Mouse (Mus musculus): ENCODE results near the gene Kcnj15. TPM values are rescaled to one million over a fixed set of nuclear protein-coding genes. Genes with fewer than 3 reads are reported as not detected.

Gene Kcnj15
- polyA plus RNA-seq, 1 experiment from 2014 or later: 0.28 TPM

DNA sequence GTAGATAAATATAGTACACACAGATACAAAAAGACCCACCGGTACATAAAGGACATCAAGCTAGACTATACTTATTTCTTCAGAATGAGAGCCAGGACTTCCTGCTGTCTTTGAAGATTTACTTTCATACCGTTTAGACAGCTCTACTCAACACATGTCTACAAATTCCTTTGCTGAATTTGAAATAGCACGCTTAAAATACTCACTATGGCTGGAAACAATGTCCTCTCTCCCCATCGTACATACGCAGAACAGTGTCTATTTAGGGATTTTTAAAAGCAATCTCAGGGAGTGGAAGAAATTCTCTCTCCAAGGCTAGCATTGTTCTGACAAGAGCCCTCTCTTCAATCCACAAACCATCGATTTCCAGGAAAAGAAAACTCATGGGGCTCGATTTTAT lies 32.1 kb upstream of the Kcnj15 start:
- Histone ChIP-seq H3K9me3 (no peaks in the 10 kb centered on the region), H3K36me3 (no peaks in the 10 kb centered on the region), H3K27me3 (replicated peaks) (no peaks in the 10 kb centered on the region), H3K4me2 (replicated peaks) (no peak overlapping the region), H3K4me3 (replicated peaks) (no peak overlapping the region), H3K4me1 (replicated peaks) (no peaks in the 10 kb centered on the region), H3K27ac (no peak overlapping the region), H3K9ac (no peak overlapping the region)
- 53% methylated on average over 7 of the region's 7 CpGs for WGBS
- ATAC-seq: no peak

DNA sequence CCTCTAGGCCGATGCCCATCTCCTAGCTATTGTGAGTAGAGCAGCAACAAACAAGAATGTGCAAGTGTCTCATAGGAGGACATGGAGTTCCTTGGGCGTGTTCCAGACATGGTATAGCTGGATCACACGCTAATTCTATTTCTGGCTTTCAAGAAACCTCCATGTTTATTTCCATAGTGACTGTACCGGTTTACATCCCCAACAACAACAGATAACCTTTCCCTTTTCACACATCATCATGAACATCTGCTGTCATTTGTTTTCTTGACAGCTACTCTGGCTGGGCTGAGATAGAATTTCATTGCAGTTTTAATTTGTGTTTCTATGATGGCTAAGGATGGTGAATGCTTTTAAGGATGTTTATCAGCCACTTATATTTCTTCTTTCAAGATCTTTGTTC lies 25.6 kb upstream of the Kcnj15 start:
- H3K9me3 ChIP-seq: no peaks in the 10 kb centered on the region
- WGBS: 77% methylated on average over 4 of the region's 4 CpGs
- H3K4me2 ChIP-seq (replicated peaks): no peak overlapping the region
- H3K4me1 ChIP-seq (replicated peaks): no peaks in the 10 kb centered on the region
- H3K27ac ChIP-seq: no peak overlapping the region
- ATAC-seq: no peak
- H3K27me3 ChIP-seq (replicated peaks): no peaks in the 10 kb centered on the region
- no peak overlapping the region for H3K4me3 ChIP-seq (replicated peaks)
- no peaks in the 10 kb centered on the region for H3K36me3 ChIP-seq
- H3K9ac ChIP-seq: no peak overlapping the region

- no peak overlapping the region for H3K27ac ChIP-seq
- no peaks in the 10 kb centered on the region for H3K9me3 ChIP-seq
- H3K27me3 ChIP-seq (replicated peaks): no peaks in the 10 kb centered on the region
- no peak overlapping the region for H3K4me3 ChIP-seq (replicated peaks)
- H3K36me3 ChIP-seq: no peaks in the 10 kb centered on the region
- WGBS: 61% methylated on average over 2 of the region's 2 CpGs
- no peak overlapping the region for H3K4me2 ChIP-seq (replicated peaks)
- H3K4me1 ChIP-seq (replicated peaks): no peaks in the 10 kb centered on the region
- 0 out of 2 replicates have a peak, but pooled peaks have one; percentile 39 for ATAC-seq
- H3K9ac ChIP-seq: no peak overlapping the region
Measured at GRCm38 (mm10) chr16:95234891-95235548, 22.3 kb upstream of the Kcnj15 start.

DNA sequence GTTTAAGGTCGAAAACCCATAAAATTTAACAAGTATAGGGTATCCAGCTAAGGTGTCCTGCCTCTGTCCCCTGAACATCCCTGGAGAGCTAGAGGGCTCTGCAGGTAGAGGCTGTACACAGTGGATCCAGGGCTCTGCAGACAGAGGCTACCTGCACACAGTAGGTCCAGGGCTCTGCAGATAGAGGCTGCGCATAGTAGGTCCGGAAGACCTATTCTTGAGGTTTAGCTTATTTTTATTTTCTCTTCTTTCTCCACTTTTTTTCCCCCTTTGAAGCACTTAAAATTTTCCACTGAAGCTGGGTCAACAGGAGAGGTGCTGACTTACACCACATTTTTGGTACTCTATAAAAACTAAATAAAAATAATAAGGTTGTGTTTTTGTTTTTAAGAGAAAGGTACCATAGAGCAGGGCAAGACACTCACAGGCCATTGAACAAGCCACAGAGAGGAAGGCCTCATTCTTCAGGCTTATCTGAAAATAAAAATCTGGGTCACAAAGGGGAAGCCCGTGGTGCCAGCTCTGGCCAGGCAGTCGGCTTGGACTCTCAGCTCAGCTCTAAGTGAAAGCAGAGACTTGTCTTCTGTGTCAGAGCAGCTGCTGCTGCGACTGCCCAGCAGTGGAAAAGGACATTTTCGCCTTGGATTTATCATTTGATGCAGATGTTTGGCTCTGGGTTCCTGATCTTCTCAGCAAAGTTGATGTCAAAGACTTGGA lies 18.0 kb upstream of the Kcnj15 start:
- WGBS: 75% methylated on average over 7 of the region's 7 CpGs
- Histone ChIP-seq H3K4me2 (replicated peaks) (no peak overlapping the region), H3K9me3 (no peaks in the 10 kb centered on the region), H3K9ac (no peak overlapping the region), H3K36me3 (no peaks in the 10 kb centered on the region), H3K27me3 (replicated peaks) (no peaks in the 10 kb centered on the region), H3K27ac (no peak overlapping the region), H3K4me1 (replicated peaks) (0 out of 2 replicates have a peak, but pooled peaks cover 4% of the 10 kb centered on the region), H3K4me3 (replicated peaks) (no peak overlapping the region)
- no peak for ATAC-seq

GRCm38 (mm10) chr16:95240688-95241087 lies 16.7 kb upstream of the Kcnj15 start:
- no peak overlapping the region for H3K4me3 ChIP-seq (replicated peaks)
- no peak overlapping the region for H3K4me2 ChIP-seq (replicated peaks)
- H3K9ac ChIP-seq: no peak overlapping the region
- 39% methylated on average over 5 of the region's 5 CpGs for WGBS
- H3K36me3 ChIP-seq: no peaks in the 10 kb centered on the region
- no peak for ATAC-seq
- no peak overlapping the region for H3K27ac ChIP-seq
- 0 out of 2 replicates have a peak, but pooled peaks cover 4% of the 10 kb centered on the region for H3K4me1 ChIP-seq (replicated peaks)
- no peaks in the 10 kb centered on the region for H3K9me3 ChIP-seq
- H3K27me3 ChIP-seq (replicated peaks): no peaks in the 10 kb centered on the region

GRCm38 (mm10) chr16:95241581-95241980 lies 15.8 kb upstream of the Kcnj15 start:
- H3K27me3 ChIP-seq (replicated peaks): no peaks in the 10 kb centered on the region
- 70% methylated on average over 4 of the region's 4 CpGs for WGBS
- no peak overlapping the region for H3K27ac ChIP-seq
- H3K9me3 ChIP-seq: no peaks in the 10 kb centered on the region
- H3K9ac ChIP-seq: no peak overlapping the region
- H3K4me3 ChIP-seq (replicated peaks): no peak overlapping the region
- H3K4me2 ChIP-seq (replicated peaks): no peak overlapping the region
- 0 out of 2 replicates have a peak, but pooled peaks cover 4% of the 10 kb centered on the region for H3K4me1 ChIP-seq (replicated peaks)
- no peaks in the 10 kb centered on the region for H3K36me3 ChIP-seq
- ATAC-seq: no peak

GRCm38 (mm10) chr16:95242114-95242513 lies 15.2 kb upstream of the Kcnj15 start:
- Histone ChIP-seq H3K4me2 (replicated peaks) (no peak overlapping the region), H3K9me3 (no peaks in the 10 kb centered on the region), H3K36me3 (no peaks in the 10 kb centered on the region), H3K4me1 (replicated peaks) (0 out of 2 replicates have a peak, but pooled peaks cover 4% of the 10 kb centered on the region), H3K4me3 (replicated peaks) (no peak overlapping the region), H3K27me3 (replicated peaks) (no peaks in the 10 kb centered on the region), H3K9ac (no peak overlapping the region), H3K27ac (no peak overlapping the region)
- WGBS: 74% methylated on average over 4 of the region's 4 CpGs
- no peak for ATAC-seq

- H3K27me3 ChIP-seq (replicated peaks): no peaks in the 10 kb centered on the region
- no peak overlapping the region for H3K4me2 ChIP-seq (replicated peaks)
- 0 out of 2 replicates have a peak, but pooled peaks cover 4% of the 10 kb centered on the region for H3K4me1 ChIP-seq (replicated peaks)
- H3K36me3 ChIP-seq: no peaks in the 10 kb centered on the region
- no peak overlapping the region for H3K4me3 ChIP-seq (replicated peaks)
- H3K9me3 ChIP-seq: no peaks in the 10 kb centered on the region
- no peak for ATAC-seq
- 65% methylated on average over 1 of the region's 1 CpGs for WGBS
- no peak overlapping the region for H3K27ac ChIP-seq
- H3K9ac ChIP-seq: no peak overlapping the region
Measured at GRCm38 (mm10) chr16:95243401-95243800, 14.0 kb upstream of the Kcnj15 start.

DNA sequence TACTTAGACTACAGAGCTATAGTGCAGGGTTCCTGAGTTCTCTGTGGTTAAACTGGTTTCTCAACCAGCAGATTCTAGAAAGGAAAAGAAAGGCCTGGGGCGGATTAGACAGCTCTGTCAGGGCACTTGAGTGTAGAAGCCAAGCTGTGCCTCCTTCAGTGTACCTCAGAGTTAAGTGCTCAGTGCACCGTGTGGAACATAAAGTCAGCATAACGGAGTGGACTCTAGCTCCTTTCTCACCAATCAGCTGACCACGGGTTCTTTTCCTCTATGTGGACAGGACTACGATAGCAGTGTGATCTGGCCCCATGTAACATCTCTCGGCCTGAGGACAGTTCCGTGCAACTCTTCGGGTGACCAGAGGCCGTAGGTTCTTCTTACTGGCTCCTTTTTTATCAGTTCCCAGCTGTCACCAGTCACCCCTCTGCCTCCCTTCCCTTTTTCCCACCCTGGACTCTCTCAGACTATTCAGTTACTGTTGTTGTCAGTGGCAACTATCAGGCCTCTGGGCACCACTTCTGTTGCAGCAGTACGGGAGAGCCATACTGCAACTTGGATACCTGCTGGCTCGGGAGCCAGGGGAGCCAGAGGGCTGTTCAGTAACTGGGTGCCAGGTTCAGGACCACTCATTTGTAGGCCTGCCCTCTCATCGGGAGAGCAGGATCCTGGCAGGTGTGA lies 12.6 kb upstream of the Kcnj15 start:
- Histone ChIP-seq H3K36me3 (no peaks in the 10 kb centered on the region), H3K9me3 (no peaks in the 10 kb centered on the region), H3K27ac (no peak overlapping the region), H3K4me2 (replicated peaks) (no peak overlapping the region), H3K9ac (no peak overlapping the region), H3K27me3 (replicated peaks) (no peaks in the 10 kb centered on the region), H3K4me1 (replicated peaks) (0 out of 2 replicates have a peak, but pooled peaks cover 4% of the 10 kb centered on the region), H3K4me3 (replicated peaks) (no peak overlapping the region)
- no peak for ATAC-seq
- WGBS: 84% methylated on average over 12 of the region's 12 CpGs

GRCm38 (mm10) chr16:95245499-95245898 lies 11.9 kb upstream of the Kcnj15 start:
- Histone ChIP-seq H3K4me2 (replicated peaks) (no peak overlapping the region), H3K9ac (no peak overlapping the region), H3K27ac (no peak overlapping the region), H3K4me3 (replicated peaks) (no peak overlapping the region), H3K9me3 (no peaks in the 10 kb centered on the region), H3K4me1 (replicated peaks) (0 out of 2 replicates have a peak, but pooled peaks cover 3% of the 10 kb centered on the region), H3K36me3 (no peaks in the 10 kb centered on the region), H3K27me3 (replicated peaks) (no peaks in the 10 kb centered on the region)
- ATAC-seq: no peak
- WGBS: 70% methylated on average over 3 of the region's 3 CpGs

- Histone ChIP-seq H3K4me3 (replicated peaks) (no peak overlapping the region), H3K9me3 (no peaks in the 10 kb centered on the region), H3K27me3 (replicated peaks) (no peaks in the 10 kb centered on the region), H3K36me3 (no peaks in the 10 kb centered on the region), H3K4me2 (replicated peaks) (no peak overlapping the region), H3K27ac (no peak overlapping the region), H3K4me1 (replicated peaks) (no peaks in the 10 kb centered on the region), H3K9ac (no peak overlapping the region)
- no peak for ATAC-seq
- WGBS: 71% methylated on average over 5 of the region's 5 CpGs
Measured at GRCm38 (mm10) chr16:95248646-95249045, 8.7 kb upstream of the Kcnj15 start.

DNA sequence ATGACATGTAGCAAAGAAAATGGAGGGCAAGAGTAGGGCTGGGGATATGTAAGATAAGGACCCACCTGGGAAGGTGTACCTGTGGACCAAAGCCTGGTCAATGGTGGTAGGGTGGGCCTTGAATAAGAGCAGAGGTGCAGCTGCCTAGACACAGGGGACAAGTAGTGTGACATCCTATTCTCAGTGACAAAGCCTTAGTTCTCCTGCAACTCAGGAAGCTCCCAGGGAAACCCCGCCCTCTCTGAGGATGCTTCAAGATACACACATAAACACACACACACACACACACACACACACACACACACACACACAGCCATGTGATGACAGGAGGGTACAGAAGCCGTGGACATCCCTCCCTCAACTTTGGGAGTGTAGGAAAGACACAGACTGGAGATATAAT lies 710 bp upstream of the Kcnj15 start:
- H3K4me2 ChIP-seq (replicated peaks): no peak overlapping the region
- no peak overlapping the region for H3K4me3 ChIP-seq (replicated peaks)
- 52% methylated on average over 2 of the region's 2 CpGs for WGBS
- H3K9ac ChIP-seq: no peak overlapping the region
- H3K27me3 ChIP-seq (replicated peaks): no peaks in the 10 kb centered on the region
- no peaks in the 10 kb centered on the region for H3K9me3 ChIP-seq
- H3K4me1 ChIP-seq (replicated peaks): no peaks in the 10 kb centered on the region
- no peak overlapping the region for H3K27ac ChIP-seq
- H3K36me3 ChIP-seq: no peaks in the 10 kb centered on the region
- ATAC-seq: no peak

All from intestine, embryonic 15.5 days (tissue).